Comparison of ENCODE assay signal across 14 mouse cellular contexts in genomic region chr1:98173907-98174810, GRCm38 (mm10).
A peak's percentile ranks its signal among the peaks of the same experiment; 100 is the strongest.
DNase-seq lines count a peak whose midpoint lies in the region; ATAC-seq and TF ChIP-seq lines count a peak whose summit lies in the region.
"Had no signal": no experiment of that assay in that cellular context is flagged by ENCODE, and none has a peak within 500 bp of the region (broad histone marks: within the 10 kb centered on the region; RNA-seq: fewer than 3 reads in every experiment).

No protein-coding gene starts in this region.

- peak overlapping the region; percentile 75 for H3K27ac ChIP-seq in hindbrain, embryonic 13.5 days
- H3K27ac ChIP-seq in midbrain, embryonic 15.5 days = peak overlapping the region; percentile 67
- H3K27ac ChIP-seq in left cerebral cortex, adult 2 months = no peak overlapping the region
- H3K27ac ChIP-seq: liver, embryonic 13.5 days had no signal

- H3K9me3 ChIP-seq in hindbrain, embryonic 13.5 days = no peaks in the 10 kb centered on the region
- H3K9me3 ChIP-seq in midbrain, embryonic 15.5 days = no peaks in the 10 kb centered on the region
- H3K9me3 ChIP-seq: liver, embryonic 13.5 days had no signal

- peaks cover 16% of the 10 kb centered on the region for H3K4me1 ChIP-seq in hindbrain, embryonic 13.5 days (replicated peaks)
- peaks cover 16% of the 10 kb centered on the region for H3K4me1 ChIP-seq in midbrain, embryonic 15.5 days
- H3K4me1 ChIP-seq: liver, embryonic 13.5 days had no signal

- 45% methylated on average over 11 of the region's 11 CpGs for WGBS in hindbrain, embryonic 13.5 days
- WGBS in midbrain, embryonic 15.5 days = 37% methylated on average over 11 of the region's 11 CpGs

- ATAC-seq in hindbrain, embryonic 13.5 days (ENCODE audit: low FRiP score) = peak; percentile 63
- ATAC-seq in midbrain, embryonic 15.5 days (replicated peaks) = peak; percentile 69; the same call in 1 of the 2 replicates

- no peaks in the 10 kb centered on the region for H3K36me3 ChIP-seq in hindbrain, embryonic 13.5 days
- H3K36me3 ChIP-seq in midbrain, embryonic 15.5 days (replicated peaks) = no peaks in the 10 kb centered on the region
- H3K36me3 ChIP-seq: liver, embryonic 13.5 days had no signal

- peak overlapping the region; percentile 24; the same call in 1 of the 2 replicates for H3K9ac ChIP-seq in hindbrain, embryonic 13.5 days
- H3K9ac ChIP-seq in midbrain, embryonic 15.5 days = no peak overlapping the region
- H3K9ac ChIP-seq: liver, embryonic 13.5 days had no signal

- H3K27me3 ChIP-seq in hindbrain, embryonic 13.5 days = no peaks in the 10 kb centered on the region
- no peaks in the 10 kb centered on the region for H3K27me3 ChIP-seq in midbrain, embryonic 15.5 days (replicated peaks)
- H3K27me3 ChIP-seq: liver, embryonic 13.5 days had no signal

- peak overlapping the region; percentile 15 for H3K4me2 ChIP-seq in hindbrain, embryonic 13.5 days
- H3K4me2 ChIP-seq in midbrain, embryonic 15.5 days = 0 out of 2 replicates have a peak overlapping the region, but pooled peaks have one; percentile 2
- H3K4me2 ChIP-seq: liver, embryonic 13.5 days had no signal

- DNase-seq in brain, adult 2 months (ENCODE audit: low read depth, low spot score) = peak; percentile 48
- DNase-seq in brain, embryonic 14.5 days (ENCODE audit: low read depth) = peak; percentile 81
- no peak for DNase-seq in liver
- DNase-seq in left cerebral cortex, adult 2 months (ENCODE audit: extremely low spot score in 1 of 2, low spot score in 2 of 2) = no peak
- no peak for DNase-seq in urinary bladder, postnatal 36 days (ENCODE audit: low spot score in 2 of 2)
- DNase-seq: adrenal gland, postnatal 25 days; cerebellum, adult 11 months; heart, adult 11 months; heart, postnatal 10 days; kidney, postnatal 10 days; liver, embryonic 13.5 days; right cerebral cortex, postnatal 14 days had no signal

- H3K4me3 ChIP-seq in hindbrain, embryonic 13.5 days = no peak overlapping the region
- no peak overlapping the region for H3K4me3 ChIP-seq in midbrain, embryonic 15.5 days
- H3K4me3 ChIP-seq in left cerebral cortex, adult 2 months = no peak overlapping the region
- H3K4me3 ChIP-seq: liver, embryonic 13.5 days had no signal

- no peak for TF ChIP-seq POLR2A in brain, embryonic 14.5 days (IDR thresholded peaks at IDR 0.05; ENCODE audit: borderline replicate concordance, extremely low read depth, insufficient read depth, insufficient read length, poor library complexity, severe bottlenecking)

- intact Hi-C loops in left cerebral cortex, adult 2 months (cut with DNase I) = no loop called here

- no peak for TF ChIP-seq CTCF in brain, embryonic 14.5 days (IDR thresholded peaks at IDR 0.05; ENCODE audit: borderline replicate concordance, extremely low read depth, insufficient read depth, insufficient read length)
- no peak for TF ChIP-seq CTCF in left cerebral cortex, adult 2 months (IDR thresholded peaks at IDR 0.05)

Comparison
In these comparisons a context has a peak if more than half of its experiments do, and no peak if none do; other contexts are left out.
1. DNase-seq: peak in brain, adult 2 months (single experiment) and brain, embryonic 14.5 days (single experiment); none in liver (single experiment), left cerebral cortex, adult 2 months (0 of 2) and urinary bladder, postnatal 36 days (0 of 2).